Mouse (Mus musculus): Measurements from ENCODE around the gene Igsf1.

Igsf1 gene

GRCm38 (mm10) chrX:49797213-49798019 lies at the start of gene Igsf1:
Gene Igsf1, minus strand, starts transcription at chrX:49797749.
- DNase-seq (ENCODE audit: low spot score) = peak; percentile 30

- DNase-seq (ENCODE audit: low spot score) = no peak
Measured at GRCm38 (mm10) chrX:49770828-49771227, 26.7 kb downstream of the Igsf1 start.

- DNase-seq (ENCODE audit: low spot score) = no peak
Measured at GRCm38 (mm10) chrX:49745192-49745591, 52.4 kb downstream of the Igsf1 start.

- DNase-seq (ENCODE audit: low spot score) = no peak
Measured at GRCm38 (mm10) chrX:49734959-49735358, 62.6 kb downstream of the Igsf1 start, which contains the start of gene Olfr1321. Gene Olfr1321, minus strand, starts transcription at chrX:49735059.
